Mouse (Mus musculus) thymus, adult 2 months (tissue): ENCODE measurements at regions not wholly inside any gene's neighbourhood (a gene's known extent, or its start where the extent isn't known, plus 50 kb on each side); places are given as distances from the start of the nearest gene placed in this dataset.

Experiments
- DNase-seq: peaks from one replicate; pipeline ENCODE4 v3.0.0; 2021
- H3K27ac ChIP-seq: fragments of 200-500 bp; 2 replicates; pipeline ENCODE4 v1.5.1; 2012; ENCODE audit warnings: low read length, control low read depth; ENCODE audit not compliant: control insufficient read depth, insufficient read depth
- H3K27me3 ChIP-seq: fragments of 200-500 bp; 2 replicates; pipeline ENCODE4 v1.6.1; 2012; ENCODE audit warnings: mild to moderate bottlenecking, low read length, moderate library complexity, mixed read lengths; ENCODE audit not compliant: control insufficient read depth, insufficient read depth
- H3K36me3 ChIP-seq: fragments of 200-500 bp; 2 replicates; pipeline ENCODE4 v1.6.1; 2012; ENCODE audit warnings: mild to moderate bottlenecking, low read length, moderate library complexity; ENCODE audit not compliant: control insufficient read depth, insufficient read depth
- H3K4me1 ChIP-seq: fragments of 200-500 bp; replicated peaks from 2 replicates; pipeline ENCODE4 v1.6.1; 2012; ENCODE audit warnings: low read length; ENCODE audit not compliant: control insufficient read depth, insufficient read depth
- H3K4me3 ChIP-seq: fragments of 200-500 bp; 2 replicates; pipeline ENCODE4 v1.5.1; 2012; ENCODE audit warnings: mild to moderate bottlenecking, low read length, control low read depth, moderate library complexity; ENCODE audit not compliant: control insufficient read depth, insufficient read depth
- CTCF ChIP-seq: fragments of 200-500 bp; IDR thresholded peaks from 2 replicates; pipeline ENCODE4 v1.5.1; 2012; ENCODE audit warnings: mild to moderate bottlenecking, control low read depth, low read length, moderate library complexity, borderline replicate concordance; ENCODE audit not compliant: control insufficient read depth, poor library complexity, insufficient read depth; ENCODE audit errors: extremely low read depth
- POLR2A ChIP-seq: fragments of 200-500 bp; IDR thresholded peaks from 2 replicates; pipeline ENCODE4 v1.6.1; 2012; ENCODE audit warnings: mild to moderate bottlenecking, low read length, control low read depth, moderate library complexity; ENCODE audit not compliant: control insufficient read depth, poor library complexity, insufficient read depth; ENCODE audit errors: extremely low read depth
- WGBS: fragments of 180-500 bp; shearing (Covaris S2); methylation state at CpG from one replicate; pipeline ENCODE4 v1.1.7; 2018; 5-methylcytosine and 5-hydroxymethylcytosine counted together

GRCm38 (mm10) chr3:15154153-15154552 is 177.9 kb downstream of the Gm9733 start:
- WGBS: 89% methylated on average over 3 of the region's 3 CpGs
- no peaks in the 10 kb centered on the region for H3K4me1 ChIP-seq
- no peak for TF ChIP-seq POLR2A
- no peak for TF ChIP-seq CTCF
- H3K27me3 ChIP-seq: no peaks in the 10 kb centered on the region
- H3K36me3 ChIP-seq: no peaks in the 10 kb centered on the region
- DNase-seq: no peak
- no peak overlapping the region for H3K27ac ChIP-seq
- no peak overlapping the region for H3K4me3 ChIP-seq

- H3K4me1 ChIP-seq: no peaks in the 10 kb centered on the region
- no peaks in the 10 kb centered on the region for H3K36me3 ChIP-seq
- no peak overlapping the region for H3K4me3 ChIP-seq
- no peak overlapping the region for H3K27ac ChIP-seq
- no peaks in the 10 kb centered on the region for H3K27me3 ChIP-seq
- DNase-seq: no peak
- no peak for TF ChIP-seq POLR2A
- no peak for TF ChIP-seq CTCF
- 79% methylated on average over 4 of the region's 4 CpGs for WGBS
Measured at GRCm38 (mm10) chr3:15156681-15157080, 175.4 kb downstream of the Gm9733 start.

GRCm38 (mm10) chr3:15157842-15158241 is 174.3 kb downstream of the Gm9733 start:
- H3K36me3 ChIP-seq: no peaks in the 10 kb centered on the region
- no peak for TF ChIP-seq POLR2A
- TF ChIP-seq CTCF: no peak
- H3K4me1 ChIP-seq: no peaks in the 10 kb centered on the region
- H3K27me3 ChIP-seq: no peaks in the 10 kb centered on the region
- no peak for DNase-seq
- 95% methylated on average over 1 of the region's 1 CpGs for WGBS
- no peak overlapping the region for H3K4me3 ChIP-seq
- H3K27ac ChIP-seq: no peak overlapping the region

GRCm38 (mm10) chr3:15158926-15159325 is 173.2 kb downstream of the Gm9733 start:
- TF ChIP-seq POLR2A (no peak), CTCF (no peak)
- no peak for DNase-seq
- WGBS: 89% methylated on average over 8 of the region's 8 CpGs

GRCm38 (mm10) chr3:15159965-15160714 is 172.0 kb downstream of the Gm9733 start:
- no peak overlapping the region for H3K4me3 ChIP-seq
- DNase-seq: no peak
- 64% methylated on average over 8 of the region's 8 CpGs for WGBS

More at GRCm38 (mm10) chr3:15158926-15159325, 173.2 kb downstream of the Gm9733 start:
- Histone ChIP-seq H3K4me1 (no peaks in the 10 kb centered on the region), H3K27ac (no peak overlapping the region), H3K4me3 (no peak overlapping the region), H3K27me3 (no peaks in the 10 kb centered on the region), H3K36me3 (no peaks in the 10 kb centered on the region)

GRCm38 (mm10) chr3:15175811-15176210 is 156.3 kb downstream of the Gm9733 start:
- 71% methylated on average over 2 of the region's 2 CpGs for WGBS
- TF ChIP-seq POLR2A (no peak), CTCF (no peak)

More at GRCm38 (mm10) chr3:15159965-15160714, 172.0 kb downstream of the Gm9733 start:
- Histone ChIP-seq H3K27ac (no peak overlapping the region), H3K36me3 (no peaks in the 10 kb centered on the region), H3K4me1 (no peaks in the 10 kb centered on the region), H3K27me3 (no peaks in the 10 kb centered on the region)
- no peak for TF ChIP-seq POLR2A
- no peak for TF ChIP-seq CTCF

GRCm38 (mm10) chr3:15179079-15179812 is 152.9 kb downstream of the Gm9733 start:
- DNase-seq: no peak
- H3K36me3 ChIP-seq: no peaks in the 10 kb centered on the region
- H3K4me1 ChIP-seq: no peaks in the 10 kb centered on the region
- 88% methylated on average over 6 of the region's 6 CpGs for WGBS
- TF ChIP-seq CTCF: no peak
- TF ChIP-seq POLR2A: no peak
- no peaks in the 10 kb centered on the region for H3K27me3 ChIP-seq
- H3K27ac ChIP-seq: no peak overlapping the region
- H3K4me3 ChIP-seq: no peak overlapping the region

More at GRCm38 (mm10) chr3:15175811-15176210, 156.3 kb downstream of the Gm9733 start:
- Histone ChIP-seq H3K27me3 (no peaks in the 10 kb centered on the region), H3K27ac (no peak overlapping the region), H3K4me1 (no peaks in the 10 kb centered on the region), H3K36me3 (no peaks in the 10 kb centered on the region), H3K4me3 (no peak overlapping the region)
- DNase-seq: no peak
